Mouse (Mus musculus) layer of hippocampus, adult 11-12 months (tissue): Measurements from ENCODE around the gene Galns.
A peak's percentile ranks its signal among the peaks of the same experiment; 100 is the strongest.
"Not testable (repeated sequence)": the region's sequence is repeated elsewhere in the genome, so short reads cannot be mapped to it uniquely, and the experiment has no call there.

Source experiments
- DNase-seq: peaks from one replicate; pipeline ENCODE4 v3.0.0; 2022; ENCODE audit warnings: low spot score

Galns gene

DNA sequence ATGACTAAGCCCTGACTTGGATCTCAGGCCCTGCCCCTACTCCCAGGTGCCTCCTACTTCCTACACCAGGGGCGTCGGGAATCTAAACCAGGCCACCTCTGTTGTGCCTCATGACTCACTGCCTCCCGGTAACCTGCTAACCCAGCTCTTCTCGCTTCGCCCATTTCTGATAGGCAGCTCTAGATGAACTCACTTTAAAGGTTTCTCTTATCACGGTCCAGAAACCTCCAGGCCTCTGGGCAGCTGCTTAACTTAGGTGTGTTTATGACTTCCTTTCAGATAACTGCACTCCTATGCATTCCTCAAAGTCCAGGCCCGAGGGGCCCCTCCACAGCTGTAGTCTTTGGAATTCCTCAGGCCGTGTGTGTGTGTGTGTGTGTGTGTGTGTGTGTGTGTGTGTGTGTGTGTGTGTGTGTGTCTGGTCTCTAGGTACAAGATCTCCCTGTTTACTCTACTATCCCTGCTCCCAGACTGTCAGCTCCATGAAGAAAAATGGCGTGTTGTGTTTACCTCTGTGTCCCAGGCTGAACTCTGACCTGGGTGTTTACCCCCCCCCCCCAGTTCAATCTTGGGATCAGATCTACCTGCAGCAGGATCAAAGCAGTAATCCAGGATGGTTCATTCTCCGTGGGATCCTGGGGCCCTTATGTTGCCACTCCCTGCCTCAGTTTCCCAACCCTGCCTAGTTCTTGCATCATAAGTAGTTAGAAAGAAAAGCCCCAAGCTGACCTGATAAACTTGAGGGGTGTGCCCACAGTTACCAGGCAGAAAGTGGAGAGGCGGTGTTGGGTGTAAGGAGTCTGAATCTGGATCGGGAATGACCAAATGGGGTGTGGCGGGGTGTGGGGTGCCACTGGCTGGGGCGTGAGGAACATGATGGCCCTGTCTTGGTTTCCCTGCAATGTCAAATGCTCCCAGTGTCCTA is 24.9 kb upstream of the Galns start:
- no peak for DNase-seq

- DNase-seq: no peak
These were observed 21.9 kb upstream of the Galns start for GRCm38 (mm10) chr8:122633205-122633604.

- DNase-seq: not testable (repeated sequence)
These were observed 20.9 kb upstream of the Galns start for GRCm38 (mm10) chr8:122632134-122632533.

GRCm38 (mm10) chr8:122630696-122631095 is 19.4 kb upstream of the Galns start:
- DNase-seq: no peak

- no peak for DNase-seq
These were observed 18.1 kb upstream of the Galns start for GRCm38 (mm10) chr8:122629388-122629787.

- no peak for DNase-seq
These were observed 15.6 kb upstream of the Galns start for GRCm38 (mm10) chr8:122626896-122627295.

DNA sequence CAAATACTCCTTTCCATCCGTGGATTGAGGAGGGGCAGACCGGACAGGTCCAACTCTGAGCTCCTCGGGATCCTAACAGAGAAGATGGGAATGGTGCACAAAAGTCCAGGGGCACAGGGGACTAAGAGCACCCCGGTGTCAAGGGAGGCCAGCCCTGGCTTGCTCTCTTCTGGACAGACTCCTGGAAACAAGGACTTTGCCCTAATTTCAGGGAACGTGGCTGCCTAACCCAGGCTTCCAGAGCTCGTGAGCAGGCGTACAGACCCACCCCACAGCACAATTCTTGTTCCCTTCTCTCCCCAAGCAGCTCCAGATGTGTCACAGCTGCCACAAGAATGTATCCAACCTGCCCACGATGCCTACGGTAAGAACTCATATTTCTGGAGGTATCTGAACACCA is 14.5 kb upstream of the Galns start:
- DNase-seq: no peak

DNA sequence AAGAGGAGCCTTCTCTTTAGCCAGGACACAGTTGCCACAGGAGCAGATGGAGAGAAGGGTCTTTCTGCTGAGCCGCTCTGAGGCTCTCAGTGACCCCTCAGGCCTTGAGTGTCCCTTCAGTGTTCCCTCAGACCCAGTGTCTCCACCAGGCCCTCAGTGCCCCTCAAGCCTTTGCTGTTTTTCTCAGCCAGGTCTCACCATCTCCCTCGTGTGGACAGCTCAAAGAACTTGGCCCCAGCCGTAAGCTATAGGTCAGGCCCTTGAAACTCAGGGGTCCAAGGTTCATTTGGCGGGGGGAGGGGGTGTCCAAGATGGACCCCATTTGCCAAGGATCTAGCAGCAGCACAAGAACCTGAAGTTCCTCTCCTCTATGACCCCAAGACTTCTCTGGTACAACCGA is 13.4 kb upstream of the Galns start:
- no peak for DNase-seq

DNA sequence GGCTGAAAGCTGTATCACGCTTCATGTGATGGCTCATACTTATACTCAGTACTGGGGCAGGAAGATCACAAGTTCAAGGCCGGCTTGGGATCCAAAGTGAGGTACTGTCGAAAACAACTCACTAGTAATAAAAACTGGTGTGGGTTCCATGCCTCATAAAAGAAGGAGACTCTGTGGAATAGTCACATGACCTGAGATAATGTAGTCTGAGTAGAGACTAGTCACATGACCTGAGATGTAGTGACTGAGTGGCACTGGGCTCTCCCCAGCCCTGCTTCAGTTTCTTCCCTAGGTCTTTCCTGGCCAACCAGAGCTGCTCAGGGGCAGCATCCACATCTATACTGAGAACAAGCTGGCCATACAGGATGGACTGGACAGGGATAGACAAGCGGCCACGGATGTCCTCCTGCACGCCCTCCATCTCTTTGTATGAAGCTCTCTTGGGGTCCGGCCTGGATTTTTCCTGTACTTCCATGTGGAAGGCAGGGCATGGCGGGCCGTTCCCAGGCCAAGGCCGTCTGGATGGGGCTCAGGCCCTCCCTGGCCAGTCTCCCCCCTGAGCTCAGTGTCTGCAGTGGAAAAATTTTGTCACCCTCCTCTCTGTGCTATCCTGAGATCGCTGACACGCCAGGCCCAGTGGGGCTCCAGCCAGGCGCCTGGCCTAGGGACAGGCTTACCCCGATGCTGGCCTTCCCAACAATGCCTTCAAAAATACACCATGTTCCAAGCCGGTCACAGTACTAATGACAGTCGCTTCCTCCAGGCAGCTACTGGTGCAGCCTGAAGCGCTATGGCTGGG is 12.8 kb upstream of the Galns start:
- no peak for DNase-seq

DNA sequence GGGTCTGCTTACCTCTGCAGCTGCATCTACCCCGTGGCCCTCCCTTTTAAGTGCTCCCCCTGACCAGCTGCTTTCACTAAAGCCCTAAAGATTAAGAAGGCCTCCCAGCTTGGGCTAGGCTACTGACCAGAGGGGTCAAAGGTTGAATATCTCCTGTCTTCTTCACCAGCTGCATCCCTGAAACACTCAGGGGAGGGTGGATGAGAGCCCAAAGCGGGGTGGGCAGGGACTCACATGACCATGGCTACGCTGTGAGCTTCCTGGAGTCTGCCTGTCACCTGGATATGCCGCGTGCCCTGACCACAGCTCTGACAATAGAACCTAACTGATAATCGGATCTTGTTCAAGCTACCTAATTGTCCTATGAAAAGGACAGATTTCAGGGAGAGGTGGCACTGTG is 11.5 kb upstream of the Galns start, which contains the start of gene Pabpn1l:
Gene Pabpn1l (minus strand): TSS at position 13 of the 400 bp plus-strand sequence.
- no peak for DNase-seq

GRCm38 (mm10) chr8:122620446-122620845 is 9.2 kb upstream of the Galns start:
- no peak for DNase-seq

DNA sequence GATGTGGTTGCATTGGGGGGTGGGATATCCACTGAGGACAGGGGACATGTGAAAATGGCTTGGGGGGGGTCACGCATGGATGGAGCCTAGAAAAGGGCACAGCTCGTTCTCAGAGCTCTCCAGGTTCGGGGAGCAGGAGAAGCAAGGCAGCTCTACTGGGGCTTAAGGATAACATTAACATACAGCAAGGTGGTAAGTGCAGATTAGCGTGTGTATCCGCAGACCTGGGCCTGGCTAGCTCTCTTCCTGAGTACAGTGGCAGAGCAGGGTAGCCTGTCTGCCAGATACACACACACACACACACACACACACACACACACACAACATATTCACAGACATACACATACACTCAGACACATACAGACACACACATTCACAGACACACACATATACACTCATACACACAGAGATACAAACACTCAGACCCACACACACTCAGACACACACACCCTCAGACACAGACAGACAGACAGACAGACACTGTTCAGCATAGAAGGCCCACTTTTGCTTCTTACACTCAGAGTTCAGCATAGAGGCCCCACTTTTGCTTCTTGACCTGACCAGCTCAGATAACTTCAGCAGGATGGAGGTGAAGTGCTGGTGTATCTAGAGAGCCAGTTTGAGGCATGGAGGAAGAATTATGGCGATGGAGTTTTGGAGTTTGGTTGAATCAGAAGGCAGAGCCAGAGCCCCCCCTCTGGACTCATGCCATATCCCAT is 7.6 kb upstream of the Galns start:
- DNase-seq: no peak

DNA sequence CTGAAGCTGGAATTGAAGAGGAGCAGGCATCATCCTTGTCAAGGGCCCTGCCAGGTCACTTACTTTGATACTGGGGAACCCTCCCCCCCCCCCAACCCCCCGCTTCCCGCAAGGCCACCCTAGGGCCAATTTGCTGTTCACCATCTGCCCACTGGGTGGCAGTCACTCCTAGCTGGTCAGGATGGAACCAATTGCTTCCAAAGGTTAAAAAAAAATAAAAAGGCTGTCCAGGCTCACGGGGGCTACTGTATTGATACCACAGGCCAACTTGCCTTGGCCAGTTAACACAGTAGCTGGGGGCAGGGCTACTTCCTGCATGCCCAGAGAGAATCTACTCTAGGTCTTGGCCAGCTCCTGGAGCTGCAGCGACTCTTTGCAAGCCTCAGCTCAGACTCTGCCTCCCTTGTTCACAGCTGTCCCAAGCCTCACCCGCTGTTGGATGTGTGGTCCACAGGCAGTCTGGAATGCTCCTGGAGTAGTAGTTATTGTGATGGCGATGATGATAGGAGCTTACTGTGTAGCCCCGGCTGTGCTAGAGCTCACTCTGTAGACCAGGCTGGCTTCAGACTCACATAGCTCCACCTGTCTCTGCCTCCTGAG is 6.8 kb upstream of the Galns start:
- peak; percentile 81 for DNase-seq

DNA sequence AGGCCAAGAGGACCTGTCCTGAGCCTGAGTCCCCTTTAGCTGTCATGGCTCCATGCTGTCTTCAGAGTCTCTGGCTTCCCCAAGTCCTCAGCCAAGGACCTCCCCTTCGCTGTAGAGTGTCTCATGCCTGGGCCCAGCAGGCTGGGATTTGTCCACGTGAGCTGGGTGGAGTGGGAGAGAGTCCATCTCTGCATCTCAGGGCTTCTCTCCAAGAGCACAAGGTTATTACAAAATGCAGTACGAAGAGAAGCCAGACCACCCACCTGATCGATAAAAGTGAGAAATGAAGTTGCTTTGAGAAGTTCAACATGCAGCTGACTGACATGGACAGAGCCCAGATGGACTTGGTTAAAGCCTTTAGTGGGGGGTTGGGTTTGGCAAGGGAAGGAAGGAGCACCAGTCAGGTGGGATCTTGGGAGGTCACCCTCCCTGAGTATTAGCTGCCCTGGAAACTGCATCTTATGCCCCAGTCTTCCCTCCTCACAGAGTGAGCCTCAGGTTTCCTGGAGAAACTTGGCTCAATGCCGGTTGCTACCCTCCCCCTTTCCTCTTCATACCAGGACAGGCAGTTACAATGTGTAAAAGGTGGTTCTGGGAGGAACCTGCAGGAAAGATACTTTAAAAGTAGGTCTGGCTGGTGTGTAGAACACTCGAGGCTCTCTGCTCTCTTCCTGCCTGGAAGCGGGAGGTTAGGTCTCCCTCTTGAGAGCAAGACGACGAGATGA is 5.1 kb upstream of the Galns start:
- DNase-seq: no peak

- DNase-seq: no peak
These were observed 518 bp downstream of the Galns start for GRCm38 (mm10) chr8:122610612-122611277.

- no peak for DNase-seq
These were observed 1.1 kb downstream of the Galns start for GRCm38 (mm10) chr8:122610209-122610608.

DNA sequence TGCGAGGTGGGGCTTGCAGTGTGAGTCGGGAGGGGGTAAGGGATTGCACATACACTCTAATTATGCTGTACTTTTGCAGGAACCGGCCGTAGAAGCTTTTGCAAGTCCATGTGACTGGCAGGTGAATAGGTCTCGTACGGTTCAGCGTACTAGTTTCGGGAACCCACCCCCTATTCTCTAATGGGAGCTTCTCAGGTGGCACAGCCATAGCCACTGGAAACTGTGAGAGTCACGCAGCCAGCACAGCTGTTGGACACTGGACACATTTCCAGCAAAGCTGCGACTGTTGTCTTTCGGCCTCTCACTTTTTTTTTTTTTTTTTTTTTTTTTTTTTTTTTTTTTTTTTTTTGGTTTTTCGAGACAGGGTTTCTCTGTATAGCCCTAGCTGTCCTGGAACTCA is 4.5 kb downstream of the Galns start:
- no peak for DNase-seq

DNA sequence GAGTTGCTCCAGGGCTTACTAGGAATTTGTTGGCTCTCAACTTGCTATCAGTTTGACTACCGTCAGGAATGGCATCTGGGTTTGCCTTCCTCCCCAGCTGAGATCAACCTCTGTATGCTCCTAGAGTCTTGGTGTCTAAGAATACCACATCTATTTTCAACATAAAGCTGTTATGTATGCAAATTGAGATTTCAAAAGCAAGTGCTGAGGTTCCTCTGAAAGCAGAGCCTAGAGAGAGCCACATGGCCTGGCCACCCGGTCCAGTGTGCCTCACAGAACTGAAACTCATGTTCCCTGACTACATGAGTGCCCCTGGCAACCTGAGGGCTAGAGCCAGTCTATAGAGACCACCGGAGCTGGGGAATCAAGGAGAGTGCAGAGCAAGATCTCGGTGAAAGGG is 5.9 kb downstream of the Galns start:
- no peak for DNase-seq

GRCm38 (mm10) chr8:122604640-122605039 is 6.6 kb downstream of the Galns start:
- DNase-seq: no peak

- DNase-seq: no peak
These were observed 10.6 kb downstream of the Galns start for GRCm38 (mm10) chr8:122600666-122601065.

DNA sequence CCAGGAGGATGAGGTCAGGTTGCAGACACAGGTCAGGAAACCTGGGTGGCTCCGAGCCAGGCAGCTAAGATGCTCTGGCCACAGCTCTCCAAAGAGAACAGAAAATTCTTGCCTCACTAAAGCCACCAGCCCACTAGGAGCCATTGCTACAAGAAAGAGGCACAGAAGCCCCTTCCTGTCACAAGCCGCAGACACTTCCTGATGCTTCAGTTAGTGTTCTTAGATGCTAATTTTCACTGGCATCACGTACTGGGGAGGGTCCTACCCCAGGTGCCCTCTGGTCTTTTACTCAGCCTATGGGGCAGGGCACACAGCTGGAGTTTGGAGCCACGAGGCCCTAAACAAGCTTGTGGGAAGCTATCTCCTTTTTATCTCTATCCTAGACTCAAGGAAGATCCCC is 15.2 kb downstream of the Galns start:
- DNase-seq: no peak
